Mouse (Mus musculus): ENCODE measurements around the gene Nt5c2. TPM values are rescaled to one million over a fixed set of nuclear protein-coding genes. Genes with fewer than 3 reads are reported as not detected.

The Nt5c2 gene
- total RNA-seq, 2 experiments from 2014 or later: 65.0 to 71.7 TPM

DNA sequence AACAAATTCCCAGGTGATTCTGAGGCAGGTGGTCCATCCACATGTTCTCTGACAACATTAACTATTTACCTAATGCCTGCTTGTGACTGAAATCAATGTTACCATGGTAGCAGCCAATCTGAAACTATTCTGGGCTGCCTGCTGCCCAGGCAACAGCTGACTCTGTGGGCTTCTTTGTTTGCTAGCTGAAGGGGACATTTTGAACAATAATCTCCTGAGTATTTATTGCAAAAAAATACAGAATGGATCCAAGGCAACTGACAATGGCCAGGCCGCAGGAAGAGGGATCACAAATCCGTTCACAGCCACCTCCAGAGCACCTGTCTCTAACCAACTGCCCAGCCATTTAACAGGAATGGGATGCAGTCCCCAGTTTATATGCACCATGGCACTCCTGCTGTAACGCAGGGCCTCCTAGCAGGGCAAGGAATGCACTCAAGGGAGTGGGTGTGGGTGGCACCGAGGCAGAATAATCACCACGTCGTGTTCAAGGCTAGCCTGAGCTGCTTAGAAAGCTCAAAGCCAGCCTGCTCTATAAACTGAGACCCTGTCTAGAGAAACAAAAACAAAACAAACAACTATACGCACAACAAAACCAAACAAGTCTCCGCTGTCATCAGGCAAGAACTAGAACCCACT, 43.8 kb downstream of the Nt5c2 start:
- intact Hi-C loops (cut with DNase I): no loop called here
- DNase-seq (ENCODE audit: low spot score): no peak

DNA sequence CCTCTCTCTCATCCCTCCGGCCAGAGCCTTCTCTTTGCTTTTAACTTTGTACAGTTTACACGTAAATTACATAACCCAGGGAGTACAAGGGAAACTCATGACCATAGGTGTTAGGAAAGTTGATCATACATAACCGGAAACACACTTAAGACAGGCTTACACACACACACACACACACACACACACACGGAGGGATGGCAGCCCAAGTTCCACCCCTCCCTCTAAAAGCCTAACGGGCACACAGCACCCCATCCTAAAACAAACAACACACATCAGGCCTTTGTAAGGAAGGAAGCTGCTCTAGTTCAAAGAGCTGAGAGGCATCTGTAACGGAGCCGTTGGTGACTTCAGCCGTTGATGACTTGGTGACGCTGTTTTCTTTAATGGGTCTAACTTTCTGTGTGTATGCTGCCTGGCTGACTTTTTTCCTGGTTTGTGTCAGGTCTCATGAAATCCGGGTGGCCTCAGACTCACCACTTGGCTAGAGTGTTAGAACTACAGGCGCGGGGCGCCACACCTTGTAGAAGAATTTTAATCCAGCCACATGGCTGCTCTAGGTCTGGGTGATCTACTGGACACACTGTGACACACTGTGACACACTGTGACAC, 44.7 kb downstream of the Nt5c2 start:
- intact Hi-C loops (cut with DNase I): no loop called here
- DNase-seq (ENCODE audit: low spot score): no peak

DNA sequence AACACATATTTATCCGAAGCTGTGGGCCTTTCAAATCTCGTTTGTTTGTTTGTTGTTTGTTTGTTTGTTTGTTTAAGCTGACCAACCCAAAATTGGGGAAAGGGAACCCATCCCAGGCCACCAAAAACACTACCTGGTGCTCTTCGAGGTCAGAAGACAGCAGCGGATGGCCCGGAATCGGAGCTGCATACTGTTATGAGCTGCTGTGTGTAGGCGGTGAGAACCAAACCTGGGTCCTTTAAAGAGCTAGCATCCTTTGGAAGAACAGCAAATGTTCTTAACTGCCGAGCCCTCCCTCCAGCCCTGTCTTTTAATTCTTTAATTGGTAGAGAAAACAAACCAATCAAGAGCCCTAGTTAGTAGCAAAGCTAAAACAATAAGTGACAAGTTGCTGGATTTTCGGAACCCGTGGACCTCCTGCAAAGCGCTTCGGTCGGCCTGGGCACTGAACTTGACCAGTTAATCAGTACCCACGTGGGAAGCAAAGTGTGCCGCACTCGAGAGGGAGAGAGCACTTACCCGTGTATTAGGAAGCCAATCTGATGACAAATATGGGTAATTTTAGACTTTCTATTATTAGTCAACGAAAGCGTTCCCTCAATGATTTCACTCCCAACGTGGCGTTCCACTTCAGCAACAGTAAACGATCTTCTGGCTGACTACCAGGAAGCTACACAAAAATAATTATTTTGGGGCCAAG, 45.5 kb downstream of the Nt5c2 start:
- no peak for DNase-seq (ENCODE audit: low spot score)
- intact Hi-C loops (cut with DNase I): no loop called here

DNA sequence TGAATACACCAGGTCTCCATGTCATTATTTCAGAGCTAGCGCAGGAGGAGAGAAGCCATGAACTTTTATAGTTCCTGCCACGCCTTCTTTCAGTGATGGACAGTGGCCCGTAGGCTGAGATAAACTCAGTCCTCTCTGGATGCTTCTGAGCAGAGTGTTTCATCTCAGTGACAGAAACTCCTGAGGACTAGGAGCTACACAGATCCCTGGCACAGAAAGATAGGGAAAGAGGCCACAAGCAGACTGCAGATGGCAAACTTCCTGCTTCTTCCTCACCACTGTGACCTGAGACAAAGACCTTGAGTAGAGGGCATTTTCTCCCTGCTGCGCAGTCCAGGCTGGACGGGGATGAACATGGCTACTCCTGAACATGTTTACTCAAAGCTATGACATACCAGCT, 46.1 kb downstream of the Nt5c2 start:
- intact Hi-C loops (cut with DNase I): no loop called here

DNA sequence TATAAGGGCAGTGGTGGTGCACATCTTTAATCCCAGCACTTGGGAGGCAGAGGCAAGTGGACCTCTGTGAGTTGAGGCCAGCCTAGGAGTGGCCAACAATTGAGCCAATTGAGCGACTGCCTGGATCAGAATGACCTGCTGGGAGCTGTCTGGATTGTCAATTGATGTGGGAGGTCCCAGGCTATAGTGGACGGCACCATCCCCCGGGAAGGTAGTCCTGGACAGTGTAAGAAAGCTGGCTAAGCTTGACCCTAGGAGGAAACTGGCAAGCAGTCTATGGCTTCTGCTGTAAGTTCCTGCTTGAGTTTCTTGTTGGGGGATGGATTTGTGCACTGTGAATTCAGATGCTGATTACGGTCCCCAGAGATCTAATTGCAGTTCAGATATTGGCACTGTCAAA, 47.1 kb downstream of the Nt5c2 start:
- DNase-seq (ENCODE audit: low spot score): no peak
- intact Hi-C loops (cut with DNase I): no loop called here

More for the DNA sequence above, 46.1 kb downstream of the Nt5c2 start:
- DNase-seq (ENCODE audit: low spot score): no peak

DNA sequence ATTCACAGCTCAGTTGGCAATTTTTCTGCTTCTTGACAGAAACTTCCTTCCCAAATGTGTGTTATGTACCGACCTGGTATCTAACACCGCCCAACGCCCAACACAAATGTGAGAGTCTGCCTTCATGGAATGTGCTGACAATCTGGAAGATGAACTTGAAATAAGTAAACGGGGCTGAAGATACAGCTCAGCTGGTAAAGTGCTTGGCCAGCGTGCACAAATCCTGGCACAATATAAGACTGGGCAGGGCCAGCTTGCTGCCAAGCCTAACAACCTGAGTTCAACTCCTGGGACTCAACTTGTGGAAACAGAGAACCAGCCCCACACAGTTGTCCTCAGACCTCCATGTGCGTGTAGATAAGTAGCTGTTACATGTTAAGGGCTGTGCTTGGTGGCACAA, 48.6 kb downstream of the Nt5c2 start:
- DNase-seq (ENCODE audit: low spot score): no peak
- intact Hi-C loops (cut with DNase I): no loop called here

DNA sequence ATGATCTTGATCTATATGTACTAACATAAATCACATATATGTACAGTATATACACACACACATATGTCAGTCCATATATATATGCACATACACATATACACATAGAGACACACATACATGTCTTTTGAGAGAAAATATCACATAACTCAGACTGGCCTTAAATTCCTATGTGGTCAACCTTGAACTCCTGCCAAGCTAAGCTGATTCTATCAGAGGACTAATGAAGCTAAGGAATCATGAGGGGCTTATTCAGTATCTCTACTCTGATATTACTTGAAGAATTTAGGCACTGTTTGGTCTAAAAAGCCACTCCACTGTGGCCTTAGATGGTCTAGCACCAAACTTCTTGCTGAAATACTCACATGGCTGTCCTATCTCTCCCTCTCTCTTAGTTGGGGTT, 49.5 kb downstream of the Nt5c2 start:
- intact Hi-C loops (cut with DNase I): no loop called here
- no peak for DNase-seq (ENCODE audit: low spot score)

DNA sequence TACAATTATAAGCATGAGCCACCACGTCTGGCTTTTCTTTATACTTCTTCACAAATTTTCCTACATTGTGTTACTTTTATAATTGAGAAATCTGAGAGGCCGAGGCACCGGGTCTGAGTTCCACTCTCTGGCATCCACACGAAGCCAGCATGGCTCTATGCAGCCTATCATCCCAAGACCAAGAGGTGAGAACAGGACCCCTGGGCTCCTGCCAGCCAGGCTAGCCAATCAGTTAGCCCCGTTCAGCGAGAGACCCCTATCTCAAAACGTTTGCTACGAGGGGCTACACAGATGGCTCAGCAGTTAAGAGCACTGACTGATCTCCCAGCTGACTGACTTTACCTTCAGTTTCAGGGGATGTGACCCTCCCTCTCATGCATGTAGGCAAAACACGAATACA, 50.6 kb downstream of the Nt5c2 start:
- DNase-seq (ENCODE audit: low spot score): no peak
- intact Hi-C loops (cut with DNase I): no loop called here

DNA sequence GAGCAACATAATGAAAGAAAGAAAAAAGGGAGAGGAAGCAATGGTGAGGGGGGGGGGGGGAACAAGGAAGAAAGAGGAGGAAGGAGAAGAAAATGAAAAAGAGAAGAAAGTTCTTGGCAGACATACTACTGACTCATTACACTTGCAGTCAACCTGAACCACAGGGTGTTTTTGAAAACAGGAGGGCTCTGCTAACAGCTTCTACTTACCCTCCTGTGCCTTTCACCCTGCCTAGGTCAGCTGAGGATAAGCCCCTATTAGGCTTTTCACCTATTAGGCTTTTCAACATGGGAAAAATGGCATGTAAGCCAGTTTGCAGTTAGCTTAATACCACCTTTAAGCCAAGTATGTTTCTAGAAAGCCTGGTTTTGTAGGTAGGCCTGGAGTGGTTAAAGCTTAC, 51.5 kb downstream of the Nt5c2 start:
- no peak for DNase-seq (ENCODE audit: low spot score)
- intact Hi-C loops (cut with DNase I): no loop called here

DNA sequence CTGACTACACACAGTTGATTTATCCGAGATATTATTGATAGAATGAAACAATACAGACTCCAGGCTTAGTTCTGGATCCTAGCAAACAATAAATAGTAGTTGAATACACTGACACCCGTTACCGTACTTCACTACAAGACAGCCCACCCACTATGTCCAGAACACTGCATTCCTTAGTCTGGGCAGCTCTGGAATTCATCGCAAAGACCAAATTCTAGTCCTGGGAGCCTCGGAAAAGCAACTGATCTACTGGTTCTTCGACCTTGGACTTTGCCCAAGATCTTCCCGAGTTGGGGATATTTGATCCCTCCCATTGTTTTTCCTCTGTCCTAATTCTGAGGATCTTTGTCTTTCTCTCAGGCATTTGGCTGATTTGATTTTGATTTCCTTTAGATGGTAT, 52.1 kb downstream of the Nt5c2 start:
- no peak for DNase-seq (ENCODE audit: low spot score)
- intact Hi-C loops (cut with DNase I): no loop called here

DNA sequence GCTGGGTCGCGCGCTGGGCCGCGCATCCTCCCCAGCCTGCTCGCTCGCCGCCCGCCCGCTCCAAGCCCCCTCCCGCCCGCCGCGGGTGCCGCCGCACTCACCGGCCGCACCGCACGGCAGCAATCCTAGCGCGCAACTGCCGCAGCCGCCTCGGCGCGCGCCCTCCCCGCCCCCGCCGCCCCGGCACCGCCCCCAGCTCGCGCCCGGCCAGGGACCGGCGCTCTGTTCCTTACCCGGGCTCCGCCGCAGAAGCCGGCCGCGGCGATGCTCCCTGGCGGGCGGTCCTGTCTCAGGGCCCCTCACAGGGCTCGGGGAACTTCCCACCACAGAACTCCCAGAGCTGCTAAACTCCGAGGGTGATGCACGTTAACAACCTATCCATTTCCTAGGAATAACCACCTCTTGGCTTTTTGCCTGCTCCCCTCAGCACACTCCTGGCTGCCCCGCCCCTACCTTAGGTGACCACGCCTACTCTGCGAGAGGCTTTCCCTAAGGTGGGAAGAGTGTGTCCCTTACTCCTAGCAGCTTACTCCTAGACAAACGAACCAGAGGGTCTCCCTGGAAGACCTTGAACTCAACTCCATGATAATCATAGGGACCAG, 52.7 kb downstream of the Nt5c2 start:
- intact Hi-C loops (cut with DNase I): no loop called here
- DNase-seq (ENCODE audit: low spot score): peak; percentile 47

DNA sequence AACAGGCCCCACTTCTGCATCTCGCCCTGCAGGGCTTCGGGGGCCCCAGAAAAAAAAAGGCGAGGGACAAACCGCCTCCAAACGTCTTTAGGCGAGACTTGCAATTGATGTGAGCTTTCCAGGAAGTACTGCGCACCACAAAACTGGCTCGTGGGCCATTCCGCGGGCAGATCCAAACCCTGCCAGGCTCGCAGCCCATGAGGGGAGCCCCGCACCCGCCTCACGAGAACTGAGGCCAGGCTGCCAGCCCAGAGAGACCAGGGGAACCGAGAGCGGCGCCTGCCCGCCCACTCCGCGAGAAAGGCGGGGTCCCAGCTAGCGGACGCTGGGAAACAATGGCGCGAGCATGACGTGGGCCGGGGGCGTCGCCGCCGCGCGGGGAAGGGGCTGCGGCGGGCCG, 53.3 kb downstream of the Nt5c2 start:
- intact Hi-C loops (cut with DNase I): no loop called here
- peak; percentile 78 for DNase-seq (ENCODE audit: low spot score)

DNA sequence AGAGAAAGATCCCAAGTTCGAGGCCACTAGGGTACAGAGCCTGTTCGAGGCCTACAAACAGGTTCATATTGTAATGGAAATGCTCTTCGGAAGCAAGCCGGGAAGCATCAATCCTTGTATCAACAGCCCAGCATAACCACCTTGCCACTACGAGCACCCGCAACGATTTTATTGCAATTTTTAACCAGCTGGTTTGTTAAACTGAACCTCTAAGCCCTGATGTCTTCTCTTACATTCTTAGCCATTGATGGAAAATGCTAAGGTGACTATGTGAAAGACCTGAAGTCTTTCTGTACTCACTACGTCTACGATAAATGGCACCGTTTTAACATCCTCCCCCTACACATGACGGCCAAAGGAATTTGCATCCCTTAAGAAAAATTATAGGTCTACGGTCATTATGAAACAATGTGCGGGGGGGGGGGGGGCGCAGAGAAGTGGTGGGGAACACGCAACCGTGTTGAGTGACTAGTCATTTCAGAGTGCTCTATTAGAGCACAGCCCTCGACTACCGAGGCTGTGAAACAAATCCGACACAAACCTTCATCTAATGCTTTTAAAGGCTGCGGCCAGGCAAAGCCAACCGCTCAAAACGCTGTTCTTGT, 53.8 kb downstream of the Nt5c2 start:
- intact Hi-C loops (cut with DNase I): no loop called here
- DNase-seq (ENCODE audit: low spot score): no peak

DNA sequence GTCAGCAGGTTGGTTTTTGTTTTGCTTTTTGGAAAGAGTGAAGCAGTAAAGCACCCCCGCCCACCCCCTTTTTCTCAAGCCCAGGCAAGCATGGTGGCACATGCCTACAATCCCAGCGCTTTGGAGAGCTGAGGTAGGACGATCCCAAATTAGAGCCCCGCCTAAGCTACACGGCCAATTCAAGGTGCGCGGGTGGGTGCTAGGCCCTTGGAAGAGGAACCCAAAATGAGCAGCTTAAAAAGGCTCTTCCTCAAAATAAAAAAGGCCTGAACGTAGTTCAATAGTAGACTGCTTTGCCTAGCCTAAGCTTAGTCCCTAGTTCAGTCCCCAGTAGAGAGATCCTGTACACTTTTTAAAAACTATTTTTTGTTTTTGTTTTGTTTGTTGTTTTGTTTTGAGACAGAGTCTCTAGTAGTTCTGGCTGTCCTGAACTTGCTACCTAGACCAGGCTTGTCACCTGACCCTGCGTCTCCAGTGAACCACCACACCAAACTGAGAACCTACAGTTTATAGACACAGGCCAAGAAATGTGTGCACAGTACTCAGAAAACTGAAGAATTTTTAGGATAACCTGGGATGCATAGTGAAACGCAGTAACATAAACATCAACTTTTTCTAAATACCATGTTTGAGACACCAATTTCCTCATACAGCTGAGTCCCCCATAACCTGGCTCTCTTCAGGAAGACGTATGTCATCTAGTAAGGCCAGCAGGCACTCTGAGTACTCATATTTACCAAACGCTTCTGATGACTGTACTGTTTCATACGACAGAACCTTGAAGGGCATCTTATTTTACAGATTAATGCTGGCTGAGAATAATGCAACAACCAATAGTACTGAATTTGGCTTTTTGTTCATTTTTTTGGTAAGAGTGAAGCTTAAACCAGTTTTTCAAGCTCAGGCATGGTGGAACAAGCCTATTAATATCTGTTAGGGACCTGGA, 54.6 kb downstream of the Nt5c2 start:
- intact Hi-C loops (cut with DNase I): no loop called here
- DNase-seq (ENCODE audit: low spot score): no peak

DNA sequence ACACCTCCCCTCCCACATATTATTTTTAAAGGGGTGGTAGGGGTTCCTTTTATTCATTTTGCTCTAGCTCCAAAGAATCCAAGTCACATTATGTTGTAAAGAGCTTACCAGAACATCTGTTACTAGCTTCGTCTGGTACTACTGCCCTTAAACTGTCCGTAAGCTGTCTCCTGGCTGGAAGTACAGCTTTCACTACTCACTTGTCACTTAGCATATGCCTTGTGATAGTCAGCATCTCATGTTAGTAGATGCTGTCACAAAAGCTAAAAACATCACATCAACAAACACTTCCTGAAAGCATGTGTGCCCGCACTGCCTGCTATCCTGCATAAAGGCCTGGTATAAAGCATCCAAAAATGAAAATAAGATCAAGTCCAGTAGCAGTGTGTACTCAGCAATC, 55.4 kb downstream of the Nt5c2 start:
- DNase-seq (ENCODE audit: low spot score): no peak
- intact Hi-C loops (cut with DNase I): no loop called here

DNA sequence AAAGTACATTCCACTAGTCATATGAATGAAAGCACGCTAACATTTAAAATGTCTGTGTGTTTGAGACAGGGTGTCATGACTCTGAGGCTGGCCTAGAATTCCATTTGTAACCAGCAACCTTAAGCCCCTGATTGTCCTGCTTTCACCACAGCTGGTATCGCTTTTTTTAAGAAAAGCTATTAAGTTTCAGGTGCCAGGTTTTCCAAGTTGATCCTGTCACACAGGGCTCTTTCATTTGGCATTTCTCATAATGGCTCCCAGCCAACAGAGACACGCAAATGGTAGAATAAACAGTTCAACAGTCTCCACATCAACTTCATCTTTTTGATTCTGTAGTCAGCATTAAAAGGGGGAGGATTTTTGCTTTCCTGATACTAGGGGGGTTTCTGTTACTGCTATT, 56.4 kb downstream of the Nt5c2 start:
- intact Hi-C loops (cut with DNase I): no loop called here

DNA sequence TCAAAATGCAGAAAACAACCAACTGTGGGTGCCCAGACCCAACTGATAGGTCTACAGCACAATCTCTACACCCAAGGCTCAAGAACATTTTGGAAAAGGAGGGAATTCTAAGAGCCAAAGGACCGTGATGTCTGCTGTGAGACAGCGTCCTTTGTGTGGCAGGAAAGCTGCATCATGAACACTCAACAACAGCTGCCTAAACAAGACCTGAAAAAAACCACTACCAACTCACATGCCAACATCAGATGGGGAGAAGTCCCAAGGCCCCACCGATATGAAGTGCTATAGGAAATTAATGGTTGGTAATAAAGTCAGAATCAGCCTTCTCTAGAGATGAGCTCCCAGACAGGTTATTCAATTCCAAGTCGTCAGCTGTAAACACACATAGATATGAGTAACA, 57.0 kb downstream of the Nt5c2 start:
- DNase-seq (ENCODE audit: low spot score): no peak
- intact Hi-C loops (cut with DNase I): no loop called here

More for the DNA sequence above, 56.4 kb downstream of the Nt5c2 start:
- no peak for DNase-seq (ENCODE audit: low spot score)

DNA sequence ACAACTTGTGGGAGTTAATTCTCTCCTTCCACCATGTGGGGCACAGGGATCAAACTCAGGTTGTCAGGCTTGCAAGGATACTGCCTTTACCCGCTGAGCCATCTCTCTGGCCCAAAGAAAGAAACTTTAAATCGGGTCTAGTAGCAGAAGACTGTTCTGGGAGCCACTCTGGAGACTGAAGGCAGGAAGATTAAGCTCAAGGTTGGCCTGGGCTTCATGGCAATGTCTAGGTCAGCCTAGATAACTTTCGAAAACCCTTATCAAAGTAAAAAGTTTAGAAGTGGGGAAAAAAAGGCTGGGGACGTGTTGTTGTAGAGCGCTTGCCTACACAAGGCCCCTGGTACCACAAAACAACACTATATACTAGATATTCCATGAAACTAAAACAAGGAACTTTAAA, 58.0 kb downstream of the Nt5c2 start:
- intact Hi-C loops (cut with DNase I): no loop called here
- no peak for DNase-seq (ENCODE audit: low spot score)

DNA sequence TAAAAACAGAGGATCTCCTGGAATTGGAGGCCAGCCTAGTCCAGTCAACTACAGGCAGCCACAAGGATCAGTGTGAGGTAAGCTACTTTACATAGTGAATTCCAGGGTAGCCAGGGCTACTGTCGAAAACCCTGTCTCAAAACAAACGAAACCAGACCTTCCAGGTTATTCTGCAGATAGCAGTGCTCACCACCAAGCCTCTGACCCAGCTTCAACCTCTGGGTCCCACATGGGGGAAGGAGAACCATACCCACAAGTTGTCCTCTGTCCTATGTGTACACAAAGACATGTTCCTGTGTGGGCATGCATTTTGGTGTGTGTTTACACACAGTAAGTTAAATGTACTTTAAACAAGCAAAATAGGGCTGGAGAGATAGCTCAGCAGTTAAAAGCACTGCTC, 58.5 kb downstream of the Nt5c2 start:
- intact Hi-C loops (cut with DNase I): no loop called here
- no peak for DNase-seq (ENCODE audit: low spot score)

DNA sequence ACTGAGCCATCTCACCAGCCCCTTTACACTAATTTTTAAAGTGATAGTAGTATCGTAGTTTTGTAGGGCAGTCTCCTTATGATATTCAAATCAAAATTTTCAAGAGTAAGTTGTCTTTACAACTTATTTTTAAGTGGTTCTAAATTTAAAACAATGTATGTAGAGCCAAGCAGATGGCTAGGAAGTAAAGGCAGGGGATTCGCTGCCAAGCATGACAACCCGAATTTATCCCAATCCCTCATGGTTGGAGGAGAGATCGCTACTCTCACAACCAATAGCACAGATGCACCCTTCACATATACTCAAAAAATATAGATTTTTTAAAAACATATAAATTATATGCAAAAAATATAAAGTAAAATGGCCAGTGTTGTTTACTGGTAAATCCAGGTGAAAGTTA, 59.3 kb downstream of the Nt5c2 start:
- DNase-seq (ENCODE audit: low spot score): no peak
- intact Hi-C loops (cut with DNase I): no loop called here

Measured in heart, postnatal 25 days (tissue).